Comparison of ENCODE assay signal across 8 mouse cellular contexts in genomic region chr5:24347186-24347875, GRCm38 (mm10). TPM values are rescaled to one million over a fixed set of nuclear protein-coding genes. Genes with fewer than 3 reads are reported as not detected.
DNase-seq lines count a peak whose midpoint lies in the region; ATAC-seq lines count a peak whose summit lies in the region.
"Had no signal": no experiment of that assay in that cellular context is flagged by ENCODE, and none has a peak within 500 bp of the region (broad histone marks: within the 10 kb centered on the region; RNA-seq: fewer than 3 reads in every experiment).

No protein-coding gene starts in this region.

- 33% methylated on average over 7 of the region's 7 CpGs for WGBS in intestine, embryonic 15.5 days
- 72% methylated on average over 7 of the region's 7 CpGs for WGBS in midbrain, embryonic 15.5 days

- H3K36me3 ChIP-seq in intestine, embryonic 15.5 days = no peaks in the 10 kb centered on the region
- no peaks in the 10 kb centered on the region for H3K36me3 ChIP-seq in midbrain, embryonic 15.5 days (replicated peaks)

- peaks cover 68% of the 10 kb centered on the region for H3K4me1 ChIP-seq in intestine, embryonic 15.5 days (replicated peaks)
- peaks cover 73% of the 10 kb centered on the region for H3K4me1 ChIP-seq in midbrain, embryonic 15.5 days

- peak overlapping the region; percentile 97 for H3K4me2 ChIP-seq in intestine, embryonic 15.5 days (replicated peaks)
- H3K4me2 ChIP-seq in midbrain, embryonic 15.5 days = peak overlapping the region; percentile 94

- H3K27ac ChIP-seq in intestine, embryonic 15.5 days = peak overlapping the region; percentile 62; the same call in 1 of the 2 replicates
- H3K27ac ChIP-seq in midbrain, embryonic 15.5 days = no peak overlapping the region

- H3K9me3 ChIP-seq in intestine, embryonic 15.5 days = no peaks in the 10 kb centered on the region
- H3K9me3 ChIP-seq in midbrain, embryonic 15.5 days = no peaks in the 10 kb centered on the region

- ATAC-seq in intestine, embryonic 15.5 days = no peak
- no peak for ATAC-seq in midbrain, embryonic 15.5 days (replicated peaks)
- ATAC-seq in granulocyte monocyte progenitor cell, adult 5-6 weeks (replicated peaks; ENCODE audit: poor library complexity, severe bottlenecking) = no peak

- H3K4me3 ChIP-seq in intestine, embryonic 15.5 days (replicated peaks) = peak overlapping the region; percentile 42; the same call in 1 of the 2 replicates
- H3K4me3 ChIP-seq in midbrain, embryonic 15.5 days = peak overlapping the region; percentile 52

- H3K27me3 ChIP-seq in intestine, embryonic 15.5 days (replicated peaks) = no peaks in the 10 kb centered on the region
- no peaks in the 10 kb centered on the region for H3K27me3 ChIP-seq in midbrain, embryonic 15.5 days (replicated peaks)

- DNase-seq in ES-CJ7 (ENCODE audit: low read depth, low spot score) (peak; percentile 42), R1 (ENCODE audit: low read depth, low spot score) (peak; percentile 63)
- DNase-seq in cerebellum, adult 18-20 months = no peak
- no peak for DNase-seq in adrenal gland, adult 2 months

- H3K9ac ChIP-seq in intestine, embryonic 15.5 days = no peak overlapping the region
- 0 out of 2 replicates have a peak overlapping the region, but pooled peaks have one; percentile 55 for H3K9ac ChIP-seq in midbrain, embryonic 15.5 days

RNA-seq across cellular contexts. Expression of gene Kcnh2, which starts 4.1 kb away (rescaled TPM):
- polyA plus RNA-seq in intestine, embryonic 15.5 days (2015; fragmentation: Nextera tagmentation; extraction: Ambion mirVana) = 6.7 and 7.6 TPM in 2 replicates
- polyA plus RNA-seq in midbrain, embryonic 15.5 days (2015; fragmentation: Nextera tagmentation; extraction: Ambion mirVana) = 11.8 and 13.9 TPM in 2 replicates
- total RNA-seq in granulocyte monocyte progenitor cell, adult 5-6 weeks (2014; fragmentation: Nextera tagmentation) = not detected in 2 replicates
- not detected in 2 replicates for total RNA-seq in granulocyte monocyte progenitor cell, adult 5-6 weeks (2017)
- total RNA-seq in adrenal gland, adult 2 months (2021) = 10 to 100 TPM; 12.3 to 26.4 TPM
- polyA plus RNA-seq in adrenal gland, adult 2 months (2012; rRNA removed) = 75.2 and 99.5 TPM in 2 replicates

RNA-seq across cellular contexts. Expression of gene Nos3, which starts 17.3 kb away (rescaled TPM):
- 7.4 and 7.9 TPM in 2 replicates for polyA plus RNA-seq in intestine, embryonic 15.5 days (2015; fragmentation: Nextera tagmentation; extraction: Ambion mirVana)
- 10.9 and 11.9 TPM in 2 replicates for polyA plus RNA-seq in midbrain, embryonic 15.5 days (2015; fragmentation: Nextera tagmentation; extraction: Ambion mirVana)
- 0.56 TPM in 1 of 2 replicates, not detected in the other for total RNA-seq in granulocyte monocyte progenitor cell, adult 5-6 weeks (2014; fragmentation: Nextera tagmentation)
- not detected in 2 replicates for total RNA-seq in granulocyte monocyte progenitor cell, adult 5-6 weeks (2017)
- 10 to 100 TPM in 1 of 2 experiments, 1 to 10 TPM in 1; 8.5 to 13.6 TPM for total RNA-seq in adrenal gland, adult 2 months (2021)
- 22.1 and 33.1 TPM in 2 replicates for polyA plus RNA-seq in adrenal gland, adult 2 months (2012; rRNA removed)
- total RNA-seq: hematopoietic stem cell, adult 5-6 weeks had no signal

RNA-seq across cellular contexts. Expression of gene Atg9b, which starts 44.6 kb away (rescaled TPM):
- 1.6 and 2.4 TPM in 2 replicates for polyA plus RNA-seq in intestine, embryonic 15.5 days (2015; fragmentation: Nextera tagmentation; extraction: Ambion mirVana)
- polyA plus RNA-seq in midbrain, embryonic 15.5 days (2015; fragmentation: Nextera tagmentation; extraction: Ambion mirVana) = 2.3 and 2.9 TPM in 2 replicates
- total RNA-seq in granulocyte monocyte progenitor cell, adult 5-6 weeks (2014; fragmentation: Nextera tagmentation) = 1.8 and 4.0 TPM in 2 replicates
- 4.0 and 5.3 TPM in 2 replicates for total RNA-seq in granulocyte monocyte progenitor cell, adult 5-6 weeks (2017)
- total RNA-seq in adrenal gland, adult 2 months (2021) = 1 to 10 TPM; 1.5 to 1.7 TPM
- 7.5 and 11.6 TPM in 2 replicates for polyA plus RNA-seq in adrenal gland, adult 2 months (2012; rRNA removed)

RNA-seq across cellular contexts. Expression of gene Abcb8, which starts 46.1 kb away (rescaled TPM):
- polyA plus RNA-seq in intestine, embryonic 15.5 days (2015; fragmentation: Nextera tagmentation; extraction: Ambion mirVana) = 66.2 and 79.0 TPM in 2 replicates
- polyA plus RNA-seq in midbrain, embryonic 15.5 days (2015; fragmentation: Nextera tagmentation; extraction: Ambion mirVana) = 57.1 and 60.0 TPM in 2 replicates
- 17.6 and 56.8 TPM in 2 replicates for total RNA-seq in granulocyte monocyte progenitor cell, adult 5-6 weeks (2014; fragmentation: Nextera tagmentation)
- 14.4 and 23.9 TPM in 2 replicates for total RNA-seq in granulocyte monocyte progenitor cell, adult 5-6 weeks (2017)
- 10 to 100 TPM; 63.6 to 69.8 TPM for total RNA-seq in adrenal gland, adult 2 months (2021)
- polyA plus RNA-seq in adrenal gland, adult 2 months (2012; rRNA removed) = 165 and 174 TPM in 2 replicates

Comparison
In these comparisons a context has a peak if more than half of its experiments do, and no peak if none do; other contexts are left out.
1. DNase-seq: peak in ES-CJ7 (single experiment) and R1 (single experiment); none in cerebellum, adult 18-20 months (0 of 2) and adrenal gland, adult 2 months (single experiment).